Mouse (Mus musculus) heart, adult 10 weeks (tissue): ENCODE measurements around the gene Ttll1. TPM values are rescaled to one million over a fixed set of nuclear protein-coding genes. Genes with fewer than 3 reads are reported as not detected.

Experiments used
- polyA plus RNA-seq: library from polyadenylated mRNA; stranded (reverse); fragments of 350-450 nt; fragmentation: Illumina TruSeq; extraction: RNeasy Lipid Tissue Mini Kit (QIAGEN cat#74804); gene quantifications from one replicate; pipeline ENCODE4 v1.2.3, GENCODE M21; 2014; ENCODE audit warnings: low read depth, low replicate concordance

Ttll1 gene
- 62.2 TPM for polyA plus RNA-seq

GRCm38 (mm10) chr15:83510805-83511405 is at the start of gene Ttll1:
TSS of gene Ttll1 (minus strand) at chr15:83510893.

GRCm38 (mm10) chr15:83526424-83527091 is 15.9 kb upstream of the Ttll1 start, which contains the start of gene Bik:
TSS of gene Bik (plus strand) at chr15:83526862.

DNA sequence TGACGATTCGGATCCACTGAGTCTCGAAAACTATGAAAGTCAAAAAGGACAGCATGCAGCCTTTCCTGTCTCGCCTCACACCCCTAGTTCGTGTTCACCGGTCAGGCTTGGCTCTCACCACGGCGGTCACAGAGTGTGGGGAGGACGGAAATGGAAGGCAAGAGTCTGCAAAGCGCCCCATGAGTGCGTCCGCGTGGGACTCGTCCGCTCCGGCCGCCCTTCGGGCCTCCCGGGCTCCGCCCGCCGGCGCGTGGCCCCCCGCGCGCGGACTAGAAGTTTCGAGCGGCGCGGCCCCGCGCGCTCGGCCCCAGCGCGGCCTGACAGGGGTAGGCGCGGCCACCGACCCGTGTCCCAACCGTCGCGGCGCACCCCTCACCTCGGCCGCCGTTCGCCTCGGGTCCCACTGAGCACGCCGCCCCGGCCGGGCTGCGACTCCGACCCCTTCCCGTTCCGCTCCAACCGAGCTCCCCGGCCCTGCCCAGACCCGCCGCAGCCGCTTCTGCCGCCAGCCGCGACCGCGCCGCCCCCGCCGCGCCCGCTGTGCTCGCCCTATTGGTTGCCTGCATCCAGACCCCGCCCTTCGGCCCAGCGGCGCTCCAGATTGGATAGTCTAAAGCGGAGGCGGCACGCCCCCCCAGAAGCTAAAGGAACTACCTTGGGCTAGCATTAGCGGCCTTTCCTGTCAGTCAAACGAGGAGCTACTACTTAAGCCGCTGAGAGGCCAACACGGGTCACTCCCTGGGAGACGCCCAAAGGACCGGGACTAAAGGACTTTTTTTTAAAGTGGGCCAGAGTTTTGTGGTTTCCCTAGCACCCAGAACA is 46.4 kb downstream of the Ttll1 start, which contains the start of gene Pacsin2:
Gene Pacsin2 (minus strand): TSS at position 524 of the 822 bp plus-strand sequence.

Other genes with a start within 250 kb of the Ttll1 start
- 11.2 TPM for gene Arfgap3, start 160.6 kb downstream of the Ttll1 start, polyA plus RNA-seq
- gene Pacsin2, start 46.3 kb downstream of the Ttll1 start, polyA plus RNA-seq, result 176 TPM
- gene Bik, start 16.0 kb upstream of the Ttll1 start, polyA plus RNA-seq, result 12.0 TPM
- gene Tspo, start 52.7 kb upstream of the Ttll1 start, polyA plus RNA-seq, result 62.3 TPM
- gene Mcat, start 52.9 kb upstream of the Ttll1 start, polyA plus RNA-seq, result 37.8 TPM
- gene Ttll12, start 84.3 kb upstream of the Ttll1 start, polyA plus RNA-seq, result 5.9 TPM
- gene Scube1, start 214.1 kb upstream of the Ttll1 start, polyA plus RNA-seq, result 0.60 TPM